Comparison of ENCODE assay signal across 8 mouse cellular contexts in the genomic region with DNA sequence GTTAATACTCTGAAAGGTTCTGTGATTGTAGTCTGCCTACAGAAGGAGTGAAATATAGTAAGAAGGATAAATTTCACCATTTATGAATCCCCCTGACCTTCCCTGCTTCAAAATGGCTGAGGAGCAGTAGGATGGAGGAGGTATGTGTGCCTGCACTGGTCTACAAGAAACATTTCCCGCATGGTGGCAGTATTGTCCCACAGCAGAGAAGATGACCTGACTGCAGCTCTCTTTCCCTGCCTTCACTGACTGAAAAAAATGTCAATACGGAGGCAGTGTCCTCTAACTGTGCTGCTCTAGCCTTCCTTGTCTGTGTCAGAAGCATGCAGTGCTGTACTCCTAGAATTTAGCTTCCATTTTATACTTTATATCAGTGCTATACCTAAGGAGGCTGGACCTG.
DNase-seq lines count a peak whose midpoint lies in the region; ATAC-seq lines count a peak whose summit lies in the region.
"Not testable (repeated sequence)": the region's sequence is repeated elsewhere in the genome, so short reads cannot be mapped to it uniquely, and the experiment has no call there.

No protein-coding gene starts in this region.

- not testable (repeated sequence) for H3K27ac ChIP-seq in heart, embryonic 15.5 days; intestine, embryonic 16.5 days (ENCODE audit: low read length); liver, embryonic 13.5 days
- H3K27ac ChIP-seq in midbrain, embryonic 10.5 days (replicated peaks) = peak overlapping the region; percentile 59; the same call in 1 of the 2 replicates

- 0 out of 2 replicates have a peak overlapping the region, but pooled peaks have one; percentile 15 for H3K4me3 ChIP-seq in heart, embryonic 15.5 days
- 0 out of 2 replicates have a peak overlapping the region, but pooled peaks have one; percentile 5 for H3K4me3 ChIP-seq in intestine, embryonic 16.5 days (ENCODE audit: low read length)
- not testable (repeated sequence) for H3K4me3 ChIP-seq in liver, embryonic 13.5 days (replicated peaks)
- H3K4me3 ChIP-seq in midbrain, embryonic 10.5 days = 0 out of 2 replicates have a peak overlapping the region, but pooled peaks have one; percentile 9

- peak; percentile 46 for DNase-seq in CD4-positive, CD25-positive, alpha-beta regulatory T cell, adult 2 months (ENCODE audit: low read depth, low spot score)
- DNase-seq in adrenal gland, postnatal 14 days = peak; percentile 78
- peak; percentile 45 for DNase-seq in liver, embryonic 13.5 days
- DNase-seq in midbrain, embryonic 10.5 days (ENCODE audit: low spot score) = not testable (repeated sequence)
- DNase-seq in retina, embryonic 14.5 days (ENCODE audit: low spot score) = peak; percentile 72

- not testable (repeated sequence) for H3K9ac ChIP-seq in heart, embryonic 15.5 days; intestine, embryonic 16.5 days (ENCODE audit: low read depth, low read length); liver, embryonic 13.5 days

- H3K36me3 ChIP-seq in heart, embryonic 15.5 days; intestine, embryonic 16.5 days (ENCODE audit: control insufficient read depth, insufficient read depth, low read length); liver, embryonic 13.5 days: not testable (repeated sequence)
- H3K36me3 ChIP-seq in midbrain, embryonic 10.5 days = peaks cover 25% of the 10 kb centered on the region

- ATAC-seq in erythroid progenitor cell, adult 5-6 weeks (replicated peaks; ENCODE audit: low FRiP score, poor library complexity, severe bottlenecking) = 0 out of 2 replicates have a peak, but pooled peaks have one; percentile 63
- not testable (repeated sequence) for ATAC-seq in heart, embryonic 15.5 days (replicated peaks; ENCODE audit: insufficient number of reproducible peaks, insufficient read depth, low FRiP score, low read depth)
- peak; percentile 72 for ATAC-seq in intestine, embryonic 16.5 days
- ATAC-seq in liver, embryonic 13.5 days (ENCODE audit: low read depth) = peak; percentile 60

- not testable (repeated sequence) for H3K4me1 ChIP-seq in heart, embryonic 15.5 days (replicated peaks); intestine, embryonic 16.5 days (ENCODE audit: control insufficient read depth, insufficient read depth, low read length); liver, embryonic 13.5 days (replicated peaks); midbrain, embryonic 10.5 days

- WGBS in heart, embryonic 15.5 days = 52% methylated on average over 2 of the region's 2 CpGs
- 77% methylated on average over 2 of the region's 2 CpGs for WGBS in intestine, embryonic 16.5 days
- WGBS in liver, embryonic 13.5 days (ENCODE audit: insufficient replicate concordance) = 39% methylated on average over 2 of the region's 2 CpGs
- 56% methylated on average over 2 of the region's 2 CpGs for WGBS in midbrain, embryonic 10.5 days

- peak overlapping the region; percentile 40 for H3K4me2 ChIP-seq in heart, embryonic 15.5 days
- peak overlapping the region; percentile 25; the same call in 1 of the 2 replicates for H3K4me2 ChIP-seq in intestine, embryonic 16.5 days (ENCODE audit: low read depth, low read length)
- 0 out of 2 replicates have a peak overlapping the region, but pooled peaks have one; percentile 26 for H3K4me2 ChIP-seq in liver, embryonic 13.5 days

- H3K27me3 ChIP-seq in heart, embryonic 15.5 days; intestine, embryonic 16.5 days (replicated peaks; ENCODE audit: control insufficient read depth, insufficient read depth, low read length); liver, embryonic 13.5 days; midbrain, embryonic 10.5 days (ENCODE audit: low read depth, poor library complexity, severe bottlenecking): not testable (repeated sequence)

- H3K9me3 ChIP-seq in heart, embryonic 15.5 days (replicated peaks); intestine, embryonic 16.5 days (ENCODE audit: control insufficient read depth, low read length); liver, embryonic 13.5 days (replicated peaks); midbrain, embryonic 10.5 days (replicated peaks): not testable (repeated sequence)
